Mouse (Mus musculus): ENCODE measurements around the gene Vav2.

DNA sequence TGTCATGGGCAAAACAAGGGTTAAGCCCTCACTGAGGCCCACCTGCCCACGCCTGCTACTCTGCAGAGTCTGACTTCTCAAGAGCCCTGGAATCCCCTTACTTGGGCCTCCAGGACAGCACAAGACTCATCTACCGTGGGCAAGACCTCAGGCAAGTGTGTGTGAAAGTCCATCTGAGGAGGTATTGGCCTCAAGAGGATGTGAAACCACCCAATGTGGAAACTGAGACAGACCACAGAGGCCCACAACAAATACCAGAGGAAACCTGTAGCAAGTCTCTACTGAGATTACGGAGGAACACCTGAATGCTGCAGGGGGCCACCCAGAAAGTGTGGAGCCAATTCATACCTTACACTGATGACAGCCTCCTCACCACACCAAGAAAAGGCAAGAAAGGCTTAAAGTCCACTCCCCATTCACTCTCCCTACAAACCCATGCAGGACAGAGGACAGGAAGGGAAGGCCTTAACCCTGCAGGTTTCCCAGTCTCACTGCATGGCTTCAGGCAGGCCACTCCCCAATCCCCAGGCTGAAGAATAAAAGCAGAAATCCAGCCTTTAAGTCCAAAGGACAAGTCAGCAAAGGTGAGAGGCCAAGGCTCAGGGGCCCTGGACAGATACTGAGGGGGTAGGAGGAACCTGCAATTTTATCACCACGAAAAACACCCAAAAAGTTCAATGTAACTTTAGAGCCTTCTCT is 42.6 kb upstream of the Vav2 start:
- TF ChIP-seq ZNF384 (IDR thresholded peaks at IDR 0.05; ENCODE audit: low read depth, low read length) (no peak), ZC3H11A (IDR thresholded peaks at IDR 0.05; ENCODE audit: borderline replicate concordance, low read depth, low read length) (no peak), CHD2 (IDR thresholded peaks at IDR 0.05; ENCODE audit: low read depth, low read length) (no peak)

Measured in ES-E14 (cell line).